15 mouse cellular contexts compared by ENCODE assay signal in the genomic region with DNA sequence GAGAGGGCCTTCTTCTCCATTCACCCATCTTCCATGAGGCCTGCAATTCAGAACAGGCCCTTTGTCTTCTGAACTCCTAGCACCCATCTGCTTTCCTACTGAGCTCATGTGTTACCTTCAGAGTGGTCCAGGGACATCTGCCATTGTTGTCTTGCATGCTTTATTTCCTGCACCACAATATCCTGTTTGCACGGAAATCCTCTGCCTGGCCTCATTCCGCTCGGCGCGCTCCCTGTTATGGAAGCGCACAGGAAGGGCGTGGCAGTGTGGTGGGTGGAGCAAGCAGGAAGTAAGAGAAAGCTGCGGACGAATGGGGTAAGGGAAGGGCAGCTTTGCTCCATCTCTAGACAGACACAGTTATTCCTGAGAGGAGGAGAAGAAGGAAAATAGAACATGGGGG. TPM values are rescaled to one million over a fixed set of nuclear protein-coding genes. Genes with fewer than 3 reads are reported as not detected.
A peak's percentile ranks its signal among the peaks of the same experiment; 100 is the strongest.
DNase-seq lines count a peak whose midpoint lies in the region; ATAC-seq lines count a peak whose summit lies in the region.
"Had no signal": no experiment of that assay in that cellular context is flagged by ENCODE, and none has a peak within 500 bp of the region (broad histone marks: within the 10 kb centered on the region; RNA-seq: fewer than 3 reads in every experiment).

No protein-coding gene starts in this region.

- H3K27ac ChIP-seq in kidney, embryonic 14.5 days (ENCODE audit: low read depth, low read length) = no peak overlapping the region
- H3K27ac ChIP-seq in forebrain, embryonic 16.5 days (ENCODE audit: low read length) = no peak overlapping the region
- H3K27ac ChIP-seq: embryonic facial prominence, embryonic 13.5 days; forebrain, embryonic 15.5 days; hindbrain, embryonic 10.5 days; midbrain, embryonic 12.5 days had no signal

- H3K9ac ChIP-seq in kidney, embryonic 14.5 days (ENCODE audit: low read depth, low read length) = no peak overlapping the region
- no peak overlapping the region for H3K9ac ChIP-seq in forebrain, embryonic 16.5 days (replicated peaks; ENCODE audit: low read depth, low read length)
- H3K9ac ChIP-seq: embryonic facial prominence, embryonic 13.5 days; forebrain, embryonic 15.5 days; midbrain, embryonic 12.5 days had no signal

- no peak overlapping the region for H3K4me2 ChIP-seq in kidney, embryonic 14.5 days (replicated peaks; ENCODE audit: low read depth, low read length)
- no peak overlapping the region for H3K4me2 ChIP-seq in forebrain, embryonic 16.5 days (ENCODE audit: low read length)
- H3K4me2 ChIP-seq: embryonic facial prominence, embryonic 13.5 days; forebrain, embryonic 15.5 days; liver, embryonic 11.5 days; midbrain, embryonic 12.5 days had no signal

- intact Hi-C loops in heart, postnatal 10 days (cut with DNase I) = no loop called here

- no peaks in the 10 kb centered on the region for H3K9me3 ChIP-seq in kidney, embryonic 14.5 days (ENCODE audit: control insufficient read depth, low read length)
- no peaks in the 10 kb centered on the region for H3K9me3 ChIP-seq in forebrain, embryonic 16.5 days (ENCODE audit: control insufficient read depth, low read length)
- H3K9me3 ChIP-seq: embryonic facial prominence, embryonic 13.5 days; forebrain, embryonic 15.5 days; hindbrain, embryonic 10.5 days; midbrain, embryonic 12.5 days had no signal

- no peak for ATAC-seq in kidney, embryonic 14.5 days (ENCODE audit: low FRiP score, low TSS enrichment)
- ATAC-seq in forebrain, embryonic 16.5 days = no peak
- ATAC-seq: activated CD4-positive, CD25-positive, alpha-beta regulatory T cell, adult 4 months; forebrain, embryonic 15.5 days had no signal

- no peaks in the 10 kb centered on the region for H3K27me3 ChIP-seq in kidney, embryonic 14.5 days (ENCODE audit: control insufficient read depth, insufficient read depth, low read length)
- H3K27me3 ChIP-seq in forebrain, embryonic 16.5 days (replicated peaks; ENCODE audit: control insufficient read depth, insufficient read depth, low read length) = no peaks in the 10 kb centered on the region
- H3K27me3 ChIP-seq: embryonic facial prominence, embryonic 13.5 days; forebrain, embryonic 15.5 days; midbrain, embryonic 12.5 days had no signal

- WGBS in kidney, embryonic 14.5 days = 89% methylated on average over 9 of the region's 9 CpGs
- WGBS in forebrain, embryonic 16.5 days = 95% methylated on average over 9 of the region's 9 CpGs

- H3K36me3 ChIP-seq in kidney, embryonic 14.5 days (ENCODE audit: control insufficient read depth, insufficient read depth, low read length) = no peaks in the 10 kb centered on the region
- no peaks in the 10 kb centered on the region for H3K36me3 ChIP-seq in forebrain, embryonic 16.5 days (ENCODE audit: control insufficient read depth, insufficient read depth)
- H3K36me3 ChIP-seq: embryonic facial prominence, embryonic 13.5 days; forebrain, embryonic 15.5 days; hindbrain, embryonic 10.5 days; midbrain, embryonic 12.5 days had no signal

- H3K4me1 ChIP-seq in kidney, embryonic 14.5 days (ENCODE audit: control insufficient read depth, insufficient read depth, low read length) = no peaks in the 10 kb centered on the region
- no peaks in the 10 kb centered on the region for H3K4me1 ChIP-seq in forebrain, embryonic 16.5 days (replicated peaks; ENCODE audit: control insufficient read depth, insufficient read depth, low read length)
- H3K4me1 ChIP-seq: forebrain, embryonic 15.5 days; hindbrain, embryonic 10.5 days; midbrain, embryonic 12.5 days had no signal

- H3K4me3 ChIP-seq in kidney, embryonic 14.5 days (ENCODE audit: low read length) = no peak overlapping the region
- no peak overlapping the region for H3K4me3 ChIP-seq in forebrain, embryonic 16.5 days (replicated peaks; ENCODE audit: low read length)
- H3K4me3 ChIP-seq: embryonic facial prominence, embryonic 13.5 days; forebrain, embryonic 15.5 days; hindbrain, embryonic 10.5 days; midbrain, embryonic 12.5 days had no signal

- DNase-seq in kidney, adult 11 months = peak; percentile 54
- peak; percentile 45 to 57 for DNase-seq in heart, postnatal 10 days
- peak; percentile 45 to 69 for DNase-seq in kidney, postnatal 4 days
- no peak for DNase-seq in natural killer cell, adult 2 months (ENCODE audit: low spot score in 2 of 2)
- no peak for DNase-seq in right cerebral cortex, adult 2 months (ENCODE audit: low spot score in 2 of 2)
- DNase-seq: cerebellum, postnatal 10 days; thymus, postnatal 14 days had no signal

RNA-seq across cellular contexts. Expression of a gene that starts 14.1 kb away (rescaled TPM):
- polyA plus RNA-seq in kidney, embryonic 14.5 days (2014; fragmentation: Nextera tagmentation; extraction: Ambion mirVana) = 14.5 and 20.0 TPM in 2 replicates
- total RNA-seq in heart, postnatal 10 days (2021) = 10 to 100 TPM; 34.2 to 45.3 TPM
- 10.6 and 13.6 TPM in 2 replicates for polyA plus RNA-seq in forebrain, embryonic 16.5 days (2015; fragmentation: Nextera tagmentation; extraction: Ambion mirVana)
- polyA plus RNA-seq: activated CD4-positive, CD25-positive, alpha-beta regulatory T cell, adult 4 months had no signal

Comparison
In these comparisons a context has a peak if more than half of its experiments do, and no peak if none do; other contexts are left out.
1. DNase-seq: peak in kidney, adult 11 months (single experiment), heart, postnatal 10 days (2 of 2) and kidney, postnatal 4 days (2 of 2); none in natural killer cell, adult 2 months (0 of 2) and right cerebral cortex, adult 2 months (0 of 2).